Mouse (Mus musculus) B cell, adult (primary cell): ENCODE results near the gene C1ql3. TPM values are rescaled to one million over a fixed set of nuclear protein-coding genes. Genes with fewer than 3 reads are reported as not detected.

Source experiments
- total RNA-seq: library from RNA; stranded (reverse); gene quantifications from 4 replicates; pipeline ENCODE4 v1.2.4, GENCODE M21; 2023; ENCODE audit not compliant: inconsistent age

C1ql3 gene
- total RNA-seq = not detected in 4 replicates

GRCm38 (mm10) chr2:13011472-13011871 lies at the start of gene C1ql3:
Gene C1ql3, minus strand, starts transcription at chr2:13011806.

Other genes with a start within 250 kb of the C1ql3 start
- gene Pter, start 87.8 kb downstream of the C1ql3 start, total RNA-seq = 0.27 to 0.51 TPM (median 0.45 TPM) in 3 of 4 replicates, not detected in the other